Mouse (Mus musculus): ENCODE results near the gene Pcnx2. TPM values are rescaled to one million over a fixed set of nuclear protein-coding genes. Genes with fewer than 3 reads are reported as not detected.
A peak's percentile ranks its signal among the peaks of the same experiment; 100 is the strongest.

The Pcnx2 gene
- total RNA-seq, 2 experiments from 2014 or later: not detected

- peak; percentile 53 for ATAC-seq (replicated peaks; ENCODE audit: poor library complexity)
Observed at GRCm38 (mm10) chr8:125823719-125824118, 74.4 kb downstream of the Pcnx2 start.

- no peak for ATAC-seq (replicated peaks; ENCODE audit: poor library complexity)
Observed at GRCm38 (mm10) chr8:125822065-125822464, 76.1 kb downstream of the Pcnx2 start.

- peak; percentile 18; the same call in 1 of the 2 replicates for ATAC-seq (replicated peaks; ENCODE audit: poor library complexity)
Observed at GRCm38 (mm10) chr8:125819797-125820196, 78.3 kb downstream of the Pcnx2 start.

- ATAC-seq (replicated peaks; ENCODE audit: poor library complexity): no peak
Observed at GRCm38 (mm10) chr8:125818796-125819195, 79.3 kb downstream of the Pcnx2 start.

- ATAC-seq (replicated peaks; ENCODE audit: poor library complexity): no peak
Observed at GRCm38 (mm10) chr8:125816742-125817141, 81.4 kb downstream of the Pcnx2 start.

GRCm38 (mm10) chr8:125808826-125809225 is 89.3 kb downstream of the Pcnx2 start:
- ATAC-seq (replicated peaks; ENCODE audit: poor library complexity): no peak

GRCm38 (mm10) chr8:125807905-125808310 is 90.2 kb downstream of the Pcnx2 start:
- no peak for ATAC-seq (replicated peaks; ENCODE audit: poor library complexity)

- ATAC-seq (replicated peaks; ENCODE audit: poor library complexity): no peak
Observed at GRCm38 (mm10) chr8:125806459-125806858, 91.7 kb downstream of the Pcnx2 start.

GRCm38 (mm10) chr8:125796970-125797369 is 101.1 kb downstream of the Pcnx2 start:
- no peak for ATAC-seq (replicated peaks; ENCODE audit: poor library complexity)

GRCm38 (mm10) chr8:125795341-125795740 is 102.8 kb downstream of the Pcnx2 start:
- ATAC-seq (replicated peaks; ENCODE audit: poor library complexity): no peak

GRCm38 (mm10) chr8:125792816-125793455 is 105.2 kb downstream of the Pcnx2 start:
- peak; percentile 77 for ATAC-seq (replicated peaks; ENCODE audit: poor library complexity)

- peak; percentile 68 for ATAC-seq (replicated peaks; ENCODE audit: poor library complexity)
Observed at GRCm38 (mm10) chr8:125786886-125787285, 111.2 kb downstream of the Pcnx2 start.

GRCm38 (mm10) chr8:125782161-125782560 is 116.0 kb downstream of the Pcnx2 start:
- no peak for ATAC-seq (replicated peaks; ENCODE audit: poor library complexity)

GRCm38 (mm10) chr8:125779656-125780055 is 118.5 kb downstream of the Pcnx2 start:
- ATAC-seq (replicated peaks; ENCODE audit: poor library complexity): no peak

GRCm38 (mm10) chr8:125778919-125779318 is 119.2 kb downstream of the Pcnx2 start:
- ATAC-seq (replicated peaks; ENCODE audit: poor library complexity): no peak

- peak; percentile 51 for ATAC-seq (replicated peaks; ENCODE audit: poor library complexity)
Observed at GRCm38 (mm10) chr8:125777478-125778164, 120.5 kb downstream of the Pcnx2 start.

GRCm38 (mm10) chr8:125776800-125777199 is 121.3 kb downstream of the Pcnx2 start:
- ATAC-seq (replicated peaks; ENCODE audit: poor library complexity): peak; percentile 82

- ATAC-seq (replicated peaks; ENCODE audit: poor library complexity): no peak
Observed at GRCm38 (mm10) chr8:125776314-125776713, 121.8 kb downstream of the Pcnx2 start.

- no peak for ATAC-seq (replicated peaks; ENCODE audit: poor library complexity)
Observed at GRCm38 (mm10) chr8:125775031-125775430, 123.1 kb downstream of the Pcnx2 start.

GRCm38 (mm10) chr8:125773281-125773803 is 124.8 kb downstream of the Pcnx2 start:
- ATAC-seq (replicated peaks; ENCODE audit: poor library complexity): no peak

- ATAC-seq (replicated peaks; ENCODE audit: poor library complexity): no peak
Observed at GRCm38 (mm10) chr8:125772300-125772699, 125.8 kb downstream of the Pcnx2 start.

GRCm38 (mm10) chr8:125768079-125768478 is 130.0 kb downstream of the Pcnx2 start:
- ATAC-seq (replicated peaks; ENCODE audit: poor library complexity): no peak
